Mouse (Mus musculus) intestine, embryonic 15.5 days (tissue): ENCODE results near the gene Hemk1. TPM values are rescaled to one million over a fixed set of nuclear protein-coding genes. Genes with fewer than 3 reads are reported as not detected.

ENCODE experiments used
- ATAC-seq: fragments of 200-750 bp; cut with Nextera tagmentation; 2 replicates; pipeline ENCODE4 v1.8.0; 2017; ENCODE audit warnings: moderate TSS enrichment, moderate library complexity
- H3K27ac ChIP-seq: fragments of 300-500 bp; sonication (generic); 2 replicates; pipeline ENCODE4 v1.5.1; 2015; ENCODE audit warnings: mild to moderate bottlenecking, inconsistent platforms
- H3K27me3 ChIP-seq: fragments of 300-500 bp; sonication (generic); replicated peaks from 2 replicates; pipeline ENCODE4 v1.6.1; 2015; ENCODE audit warnings: inconsistent platforms
- H3K36me3 ChIP-seq: fragments of 300-500 bp; sonication (generic); 2 replicates; pipeline ENCODE4 v1.6.1; 2015; ENCODE audit warnings: inconsistent platforms
- H3K4me1 ChIP-seq: fragments of 300-500 bp; sonication (generic); replicated peaks from 2 replicates; pipeline ENCODE4 v1.6.1; 2015; ENCODE audit warnings: inconsistent platforms
- H3K4me2 ChIP-seq: fragments of 300-500 bp; sonication (generic); replicated peaks from 2 replicates; pipeline ENCODE4 v1.6.1; 2015; ENCODE audit warnings: mild to moderate bottlenecking, inconsistent platforms
- H3K4me3 ChIP-seq: fragments of 300-500 bp; sonication (generic); replicated peaks from 2 replicates; pipeline ENCODE4 v1.5.1; 2015; ENCODE audit warnings: inconsistent platforms
- H3K9ac ChIP-seq: fragments of 300-500 bp; sonication (generic); 2 replicates; pipeline ENCODE4 v1.6.1; 2015; ENCODE audit warnings: inconsistent platforms
- H3K9me3 ChIP-seq: fragments of 300-500 bp; sonication (generic); 2 replicates; pipeline ENCODE4 v1.6.1; 2016; ENCODE audit warnings: inconsistent platforms
- WGBS: fragments of 180-500 bp; shearing (Covaris S2); methylation state at CpG from one replicate; pipeline ENCODE4 v1.1.7; 2015; 5-methylcytosine and 5-hydroxymethylcytosine counted together
- polyA plus RNA-seq: library from polyadenylated mRNA; unstranded; fragments of >200 nt; fragmentation: Nextera tagmentation; extraction: Ambion mirVana; gene quantifications from 2 replicates; pipeline ENCODE4 v1.2.1, GENCODE M21; 2015

The Hemk1 gene
- polyA plus RNA-seq, 1 experiment from 2014 or later, result 9.0 TPM

GRCm38 (mm10) chr9:107287294-107287693 is 50.9 kb downstream of the Hemk1 start:
- 80% methylated on average over 2 of the region's 2 CpGs for WGBS
- Histone ChIP-seq H3K9ac (no peak overlapping the region), H3K36me3 (no peaks in the 10 kb centered on the region), H3K4me3 (no peak overlapping the region), H3K27ac (no peak overlapping the region), H3K27me3 (no peaks in the 10 kb centered on the region; the same call in 1 of the 2 replicates), H3K4me2 (no peak overlapping the region), H3K4me1 (peaks cover 12% of the 10 kb centered on the region; the same call in 1 of the 2 replicates), H3K9me3 (no peaks in the 10 kb centered on the region)
- no peak for ATAC-seq

GRCm38 (mm10) chr9:107285009-107285408 is 53.1 kb downstream of the Hemk1 start:
- WGBS, result 19% methylated on average over 3 of the region's 3 CpGs
- H3K36me3 ChIP-seq, result no peaks in the 10 kb centered on the region
- H3K4me2 ChIP-seq, result no peak overlapping the region
- H3K4me3 ChIP-seq, result no peak overlapping the region
- no peak for ATAC-seq
- no peak overlapping the region for H3K9ac ChIP-seq
- no peaks in the 10 kb centered on the region for H3K9me3 ChIP-seq
- no peaks in the 10 kb centered on the region for H3K27me3 ChIP-seq
- no peak overlapping the region for H3K27ac ChIP-seq
- peaks cover 20% of the 10 kb centered on the region for H3K4me1 ChIP-seq

DNA sequence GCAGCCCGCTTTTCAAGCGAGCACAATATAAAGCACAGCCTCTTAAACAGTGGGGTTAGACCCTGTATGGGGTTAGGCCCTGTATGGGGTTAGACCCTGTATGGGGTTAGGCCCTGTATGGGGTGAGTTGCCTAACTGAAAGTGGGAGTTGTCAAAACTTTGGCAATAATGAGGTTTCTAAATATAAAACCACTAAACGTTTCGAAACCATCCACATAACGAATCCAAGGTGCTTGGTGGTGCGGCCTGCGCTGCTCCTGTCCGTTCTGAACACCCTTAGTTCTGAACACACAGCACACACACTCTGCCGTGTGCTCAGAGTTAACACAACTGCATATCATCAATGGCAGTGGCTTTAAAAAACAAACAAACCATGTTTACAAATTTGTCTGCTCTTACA is 55.2 kb downstream of the Hemk1 start:
- no peak overlapping the region for H3K9ac ChIP-seq
- H3K4me1 ChIP-seq, result peaks cover 22% of the 10 kb centered on the region
- no peak for ATAC-seq
- no peaks in the 10 kb centered on the region for H3K36me3 ChIP-seq
- no peak overlapping the region for H3K27ac ChIP-seq
- H3K9me3 ChIP-seq, result no peaks in the 10 kb centered on the region
- 88% methylated on average over 9 of the region's 9 CpGs for WGBS
- no peak overlapping the region for H3K4me3 ChIP-seq
- no peaks in the 10 kb centered on the region for H3K27me3 ChIP-seq
- no peak overlapping the region for H3K4me2 ChIP-seq

- no peak for ATAC-seq
- no peak overlapping the region for H3K9ac ChIP-seq
- 92% methylated on average over 5 of the region's 5 CpGs for WGBS
Observed at GRCm38 (mm10) chr9:107281241-107281987, 56.7 kb downstream of the Hemk1 start.

DNA sequence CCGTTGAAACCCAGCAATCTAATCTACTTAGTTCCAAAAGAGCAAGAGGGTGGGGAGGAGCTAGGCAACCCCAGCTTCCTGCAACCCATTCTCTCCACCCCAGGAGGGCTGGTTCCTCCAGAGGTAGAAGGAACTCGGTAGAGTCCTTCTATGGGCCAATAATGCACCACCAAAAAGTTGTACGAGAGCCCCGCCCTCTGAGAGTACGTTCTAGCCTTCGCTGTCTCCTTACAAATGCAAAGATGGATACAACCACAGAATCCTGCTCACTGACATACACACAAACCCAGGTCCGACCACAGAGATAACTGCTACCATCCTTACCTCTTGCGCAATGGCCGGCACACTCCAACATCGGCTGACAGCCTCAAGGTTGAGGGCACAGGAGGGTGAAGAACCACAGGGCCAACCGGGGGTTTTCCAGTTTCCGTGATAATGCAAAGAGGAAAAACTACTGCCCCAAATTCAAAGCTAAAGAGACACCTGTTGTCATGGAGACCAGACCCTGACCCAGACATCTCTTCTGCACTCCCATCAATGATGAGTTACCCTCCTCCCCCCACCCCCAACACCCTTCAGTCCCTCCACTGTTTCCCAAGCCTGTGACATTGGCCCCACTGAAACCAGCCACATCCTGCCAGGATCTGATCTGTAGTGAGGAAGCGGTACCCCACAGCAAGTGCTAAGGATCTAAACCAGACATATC is 57.7 kb downstream of the Hemk1 start:
- H3K36me3 ChIP-seq, result no peaks in the 10 kb centered on the region
- ATAC-seq, result 0 out of 2 replicates have a peak, but pooled peaks have one; percentile 23
- WGBS, result 50% methylated on average over 13 of the region's 13 CpGs
- peak overlapping the region; percentile 26; the same call in 1 of the 2 replicates for H3K9ac ChIP-seq
- no peaks in the 10 kb centered on the region for H3K27me3 ChIP-seq
- no peaks in the 10 kb centered on the region for H3K9me3 ChIP-seq
- peak overlapping the region; percentile 57 for H3K4me2 ChIP-seq
- peak overlapping the region; percentile 16; the same call in 1 of the 2 replicates for H3K4me3 ChIP-seq
- peaks cover 20% of the 10 kb centered on the region for H3K4me1 ChIP-seq
- peak overlapping the region; percentile 83 for H3K27ac ChIP-seq

More at GRCm38 (mm10) chr9:107281241-107281987, 56.7 kb downstream of the Hemk1 start:
- Histone ChIP-seq H3K27me3 (no peaks in the 10 kb centered on the region), H3K9me3 (no peaks in the 10 kb centered on the region), H3K4me3 (no peak overlapping the region), H3K4me2 (no peak overlapping the region), H3K36me3 (no peaks in the 10 kb centered on the region), H3K4me1 (peaks cover 20% of the 10 kb centered on the region), H3K27ac (no peak overlapping the region)

- Histone ChIP-seq H3K9ac (peak overlapping the region; percentile 26; the same call in 1 of the 2 replicates), H3K27ac (peak overlapping the region; percentile 83), H3K4me2 (peak overlapping the region; percentile 57), H3K4me3 (peak overlapping the region; percentile 16), H3K4me1 (peaks cover 20% of the 10 kb centered on the region), H3K27me3 (no peaks in the 10 kb centered on the region), H3K36me3 (no peaks in the 10 kb centered on the region), H3K9me3 (no peaks in the 10 kb centered on the region)
- WGBS, result 20% methylated on average over 16 of the region's 16 CpGs
- peak; percentile 81 for ATAC-seq
Observed at GRCm38 (mm10) chr9:107279378-107280321, 58.5 kb downstream of the Hemk1 start.

GRCm38 (mm10) chr9:107278527-107279377 is 59.4 kb downstream of the Hemk1 start:
- Histone ChIP-seq H3K9me3 (no peaks in the 10 kb centered on the region), H3K4me1 (peaks cover 20% of the 10 kb centered on the region), H3K27me3 (no peaks in the 10 kb centered on the region), H3K36me3 (no peaks in the 10 kb centered on the region), H3K27ac (0 out of 2 replicates have a peak overlapping the region, but pooled peaks have one; percentile 54), H3K9ac (no peak overlapping the region), H3K4me3 (no peak overlapping the region), H3K4me2 (no peak overlapping the region)
- 40% methylated on average over 8 of the region's 8 CpGs for WGBS
- ATAC-seq, result peak; percentile 82

DNA sequence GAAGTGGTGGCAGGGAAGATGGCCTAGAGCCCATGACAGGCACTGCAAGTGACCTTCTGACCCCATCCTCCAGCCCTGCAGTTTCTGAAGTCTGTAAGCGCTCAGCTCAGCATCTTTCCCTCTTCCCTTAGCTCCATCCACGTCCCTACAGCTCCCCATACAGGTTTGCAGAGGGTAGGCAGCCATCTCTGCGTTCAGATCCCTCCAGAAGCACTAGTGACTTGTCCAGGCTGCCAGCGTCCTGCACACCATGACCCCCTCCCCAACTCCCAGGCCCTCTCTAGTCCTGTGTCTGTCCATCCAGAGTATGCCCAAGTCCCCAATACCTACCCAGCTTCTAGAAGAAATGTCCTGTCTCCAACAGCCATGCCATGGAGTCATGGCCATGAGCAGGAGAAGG is 60.0 kb downstream of the Hemk1 start:
- 53% methylated on average over 4 of the region's 4 CpGs for WGBS
- H3K9me3 ChIP-seq, result no peaks in the 10 kb centered on the region
- ATAC-seq, result no peak
- no peak overlapping the region for H3K4me3 ChIP-seq
- H3K36me3 ChIP-seq, result no peaks in the 10 kb centered on the region
- H3K4me2 ChIP-seq, result no peak overlapping the region
- H3K4me1 ChIP-seq, result peaks cover 20% of the 10 kb centered on the region
- H3K9ac ChIP-seq, result no peak overlapping the region
- H3K27me3 ChIP-seq, result no peaks in the 10 kb centered on the region
- no peak overlapping the region for H3K27ac ChIP-seq

GRCm38 (mm10) chr9:107277603-107278002 is 60.5 kb downstream of the Hemk1 start:
- peaks cover 20% of the 10 kb centered on the region for H3K4me1 ChIP-seq
- H3K9me3 ChIP-seq, result no peaks in the 10 kb centered on the region
- no peaks in the 10 kb centered on the region for H3K27me3 ChIP-seq
- no peaks in the 10 kb centered on the region for H3K36me3 ChIP-seq
- no peak overlapping the region for H3K27ac ChIP-seq
- H3K9ac ChIP-seq, result no peak overlapping the region
- no peak for ATAC-seq
- WGBS, result 81% methylated on average over 7 of the region's 7 CpGs
- H3K4me2 ChIP-seq, result no peak overlapping the region
- no peak overlapping the region for H3K4me3 ChIP-seq
